10 mouse cellular contexts compared by ENCODE assay signal in the genomic region with DNA sequence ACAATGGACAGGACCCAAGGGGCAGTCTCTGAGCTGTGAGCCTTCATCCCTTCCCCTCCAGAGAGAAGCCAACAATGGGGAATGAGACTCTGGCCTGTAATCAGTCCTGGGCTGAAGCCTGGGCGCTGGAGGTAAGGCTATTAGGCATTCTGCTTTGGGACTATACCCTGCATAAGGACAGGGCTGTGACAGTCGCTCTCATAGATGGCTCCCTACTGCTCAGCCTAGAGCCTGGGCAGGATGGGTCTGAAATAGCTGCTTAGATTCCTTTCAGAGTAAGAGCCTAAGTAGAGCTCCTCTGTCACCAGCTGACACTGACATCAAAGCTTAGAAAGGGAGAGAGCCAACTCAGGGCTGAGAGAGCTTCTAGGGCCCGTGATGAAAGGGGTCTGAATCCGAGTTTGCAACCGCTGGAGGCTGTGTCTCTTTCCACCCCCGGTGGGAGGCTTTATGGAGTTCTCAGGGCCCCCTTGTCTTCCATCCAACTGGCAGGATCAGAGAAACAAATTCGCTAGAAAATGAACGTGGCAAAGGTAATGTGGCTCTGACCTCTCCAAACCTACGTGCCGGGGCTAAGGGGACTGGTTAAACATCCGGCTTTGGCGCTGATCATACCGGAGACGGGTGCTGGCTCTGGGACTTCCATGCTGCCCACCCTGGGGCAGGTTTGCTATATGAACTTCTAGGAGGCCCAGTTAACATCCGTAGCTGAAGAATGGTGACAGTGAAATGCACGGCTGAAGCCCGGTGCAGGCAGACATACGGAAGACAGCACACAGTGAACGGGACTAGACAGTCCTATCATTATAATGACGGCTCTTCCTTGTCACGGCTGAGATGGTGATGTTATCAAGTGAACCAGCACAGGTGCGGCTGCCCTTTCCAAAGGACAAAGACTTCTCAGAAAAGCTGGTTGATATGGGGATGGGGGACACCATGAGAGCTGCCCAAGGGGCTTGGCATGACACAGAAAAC.
A peak's percentile ranks its signal among the peaks of the same experiment; 100 is the strongest.
DNase-seq lines count a peak whose midpoint lies in the region; ATAC-seq and TF ChIP-seq lines count a peak whose summit lies in the region.
"Had no signal": no experiment of that assay in that cellular context is flagged by ENCODE, and none has a peak within 500 bp of the region (broad histone marks: within the 10 kb centered on the region; RNA-seq: fewer than 3 reads in every experiment).

No protein-coding gene starts in this region.

- no peak for DNase-seq in layer of hippocampus, adult 2 months (ENCODE audit: low spot score in 2 of 2)
- DNase-seq in layer of hippocampus, postnatal 36 days: no peak
- no peak for DNase-seq in forebrain, embryonic 11.5 days (ENCODE audit: low spot score)
- DNase-seq: cerebellum, postnatal 36 days; gastrocnemius, postnatal 25 days; liver, embryonic 13.5 days had no signal

- H3K36me3 ChIP-seq in forebrain, embryonic 11.5 days (ENCODE audit: control insufficient read depth, insufficient read depth, low read length): no peaks in the 10 kb centered on the region
- no peaks in the 10 kb centered on the region for H3K36me3 ChIP-seq in intestine, embryonic 16.5 days (ENCODE audit: control insufficient read depth, insufficient read depth, low read length)
- H3K36me3 ChIP-seq in small intestine, adult 2 months (ENCODE audit: control insufficient read depth, insufficient read depth, low read length): no peaks in the 10 kb centered on the region
- H3K36me3 ChIP-seq: liver, embryonic 13.5 days had no signal

- ATAC-seq in forebrain, embryonic 11.5 days (replicated peaks; ENCODE audit: low FRiP score): peak; percentile 31; the same call in 1 of the 2 replicates
- ATAC-seq in intestine, embryonic 16.5 days: no peak
- ATAC-seq in megakaryocyte progenitor cell, adult 5-6 weeks (replicated peaks; ENCODE audit: poor library complexity): no peak
- ATAC-seq in CD4-positive, CD25-positive, alpha-beta regulatory T cell, adult 4 months: no peak

- TF ChIP-seq POLR2A in small intestine, adult 2 months (IDR thresholded peaks at IDR 0.05; ENCODE audit: low read depth, low read length): no peak

- H3K27me3 ChIP-seq in forebrain, embryonic 11.5 days (ENCODE audit: control insufficient read depth, insufficient read depth, low read length): no peaks in the 10 kb centered on the region
- H3K27me3 ChIP-seq in intestine, embryonic 16.5 days (replicated peaks; ENCODE audit: control insufficient read depth, insufficient read depth, low read length): no peaks in the 10 kb centered on the region
- H3K27me3 ChIP-seq in small intestine, adult 2 months (ENCODE audit: control insufficient read depth, insufficient read depth, low read length): no peaks in the 10 kb centered on the region
- H3K27me3 ChIP-seq: liver, embryonic 13.5 days had no signal

- H3K9ac ChIP-seq in forebrain, embryonic 11.5 days (ENCODE audit: low read length): no peak overlapping the region; the same call in 1 of the 2 replicates
- H3K9ac ChIP-seq in intestine, embryonic 16.5 days (ENCODE audit: low read depth, low read length): no peak overlapping the region
- H3K9ac ChIP-seq: liver, embryonic 13.5 days had no signal

- WGBS in forebrain, embryonic 11.5 days: 55% methylated on average over 22 of the region's 22 CpGs
- whole genome bisulfite sequencing in intestine, embryonic 16.5 days: 72% methylated on average over 22 of the region's 22 CpGs
- WGBS in small intestine, adult 2 months: 77% methylated on average over 22 of the region's 22 CpGs

- no peak overlapping the region for H3K4me2 ChIP-seq in forebrain, embryonic 11.5 days (ENCODE audit: low read depth, low read length, severe bottlenecking)
- no peak overlapping the region for H3K4me2 ChIP-seq in intestine, embryonic 16.5 days (ENCODE audit: low read depth, low read length)
- H3K4me2 ChIP-seq: liver, embryonic 13.5 days had no signal

- H3K27ac ChIP-seq in layer of hippocampus, adult 2 months: peak overlapping the region; percentile 32; the same call in 1 of the 2 replicates
- peak overlapping the region; percentile 69 for H3K27ac ChIP-seq in forebrain, embryonic 11.5 days (ENCODE audit: low read depth, low read length)
- peak overlapping the region; percentile 88 for H3K27ac ChIP-seq in intestine, embryonic 16.5 days (ENCODE audit: low read length)
- H3K27ac ChIP-seq in small intestine, adult 2 months (ENCODE audit: insufficient read depth, low read depth, low read length): peak overlapping the region; percentile 87; the same call in 1 of the 2 replicates
- H3K27ac ChIP-seq: liver, embryonic 13.5 days had no signal

- TF ChIP-seq CTCF in layer of hippocampus, adult 2 months (conservative IDR thresholded peaks at IDR 0.05): no peak
- TF ChIP-seq CTCF in small intestine, adult 2 months (IDR thresholded peaks at IDR 0.05; ENCODE audit: extremely low read depth, insufficient read length, insufficient replicate concordance, low read depth, low read length): no peak

- H3K4me3 ChIP-seq in layer of hippocampus, adult 2 months: no peak overlapping the region; the same call in 1 of the 2 replicates
- H3K4me3 ChIP-seq in forebrain, embryonic 11.5 days (ENCODE audit: low read depth, low read length): no peak overlapping the region
- no peak overlapping the region for H3K4me3 ChIP-seq in intestine, embryonic 16.5 days (ENCODE audit: low read length)
- H3K4me3 ChIP-seq in small intestine, adult 2 months (ENCODE audit: low read depth, low read length): no peak overlapping the region
- H3K4me3 ChIP-seq: liver, embryonic 13.5 days had no signal

- H3K4me1 ChIP-seq in forebrain, embryonic 11.5 days (replicated peaks; ENCODE audit: control insufficient read depth, insufficient read depth, low read length): peaks cover 9% of the 10 kb centered on the region; the same call in 1 of the 2 replicates
- peaks cover 39% of the 10 kb centered on the region for H3K4me1 ChIP-seq in intestine, embryonic 16.5 days (ENCODE audit: control insufficient read depth, insufficient read depth, low read length)
- peaks cover 32% of the 10 kb centered on the region for H3K4me1 ChIP-seq in small intestine, adult 2 months (ENCODE audit: control insufficient read depth, insufficient read depth, insufficient read length, low read length)

- H3K9me3 ChIP-seq in forebrain, embryonic 11.5 days (ENCODE audit: control insufficient read depth, low read length): no peaks in the 10 kb centered on the region
- no peaks in the 10 kb centered on the region for H3K9me3 ChIP-seq in intestine, embryonic 16.5 days (ENCODE audit: control insufficient read depth, low read length)
- H3K9me3 ChIP-seq: liver, embryonic 13.5 days had no signal

Comparison
In these comparisons a context has a peak if more than half of its experiments do, and no peak if none do; other contexts are left out.
1. H3K27ac ChIP-seq: peak in every context shown above with its lines; median percentile 88 in intestine, embryonic 16.5 days; 87 in small intestine, adult 2 months; 69 in forebrain, embryonic 11.5 days; 32 in layer of hippocampus, adult 2 months.